Mouse (Mus musculus): ENCODE results near the gene Pard3. TPM values are rescaled to one million over a fixed set of nuclear protein-coding genes. Genes with fewer than 3 reads are reported as not detected.
A peak's percentile ranks its signal among the peaks of the same experiment; 100 is the strongest.

Gene Pard3
- polyA plus RNA-seq, 2 experiments, result 39.1 to 43.3 TPM

DNA sequence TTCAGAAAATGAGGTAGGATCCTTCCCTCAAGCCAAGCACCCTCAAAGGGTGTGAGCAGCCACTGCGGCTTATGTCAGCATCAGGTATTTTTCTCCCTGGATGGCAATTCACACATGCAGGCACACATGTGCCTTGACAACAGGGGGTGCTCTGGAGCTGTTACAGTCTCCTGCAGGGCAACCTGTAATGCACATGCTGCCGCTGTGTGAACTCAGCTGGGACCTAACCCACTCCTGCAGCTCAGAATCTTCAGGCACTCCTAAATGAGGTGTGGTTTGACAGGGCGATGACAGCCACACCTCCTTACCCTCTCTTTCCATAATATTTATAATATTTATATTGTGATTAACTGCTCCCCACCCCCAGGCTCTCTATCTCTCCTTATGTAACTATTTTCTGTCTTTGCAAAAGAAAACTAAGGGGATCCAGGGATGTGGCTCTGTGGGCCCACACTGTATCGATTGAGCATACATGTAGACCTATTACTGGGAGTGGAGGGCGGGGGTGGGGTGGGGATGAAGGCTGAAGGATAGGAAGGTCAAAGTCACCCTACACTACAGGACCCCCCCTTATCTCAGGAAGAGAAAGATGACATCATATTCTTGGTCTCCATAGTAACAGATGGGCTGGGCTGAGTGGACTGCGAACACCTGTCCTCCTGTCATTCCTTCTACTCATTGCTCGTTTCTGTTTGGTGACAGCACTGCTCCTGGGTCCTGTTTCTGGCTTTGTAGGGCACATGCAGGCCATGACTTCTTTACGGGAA is 375.1 kb downstream of the Pard3 start:
- no peak overlapping the region for H3K4me2 ChIP-seq (replicated peaks; ENCODE audit: low read depth, low read length, severe bottlenecking)
- WGBS, result 55% methylated on average over 8 of the region's 8 CpGs
- no peaks in the 10 kb centered on the region for H3K27me3 ChIP-seq (ENCODE audit: control insufficient read depth, insufficient read depth, low read length)
- peak overlapping the region; percentile 65 for H3K27ac ChIP-seq (replicated peaks; ENCODE audit: low read depth, low read length)
- H3K36me3 ChIP-seq (ENCODE audit: control insufficient read depth, insufficient read depth, low read length), result 0 out of 2 replicates have a peak, but pooled peaks cover under 1% of the 10 kb centered on the region
- peak; percentile 49 for DNase-seq (ENCODE audit: low spot score)
- no peak for TF ChIP-seq POLR2A (IDR thresholded peaks at IDR 0.05; ENCODE audit: borderline replicate concordance, extremely low read depth, insufficient read depth, insufficient read length)
- H3K4me1 ChIP-seq (ENCODE audit: control insufficient read depth, insufficient read depth, low read length), result peaks cover 22% of the 10 kb centered on the region
- ATAC-seq (ENCODE audit: low FRiP score, low read depth), result no peak; the same call in none of the 2 replicates
- H3K9me3 ChIP-seq (ENCODE audit: control insufficient read depth, low read length), result no peaks in the 10 kb centered on the region
- no peak overlapping the region for H3K4me3 ChIP-seq (replicated peaks; ENCODE audit: low read length)
- no peak overlapping the region for H3K9ac ChIP-seq (ENCODE audit: low read depth, low read length, severe bottlenecking)

GRCm38 (mm10) chr8:127439392-127440160 is 375.9 kb downstream of the Pard3 start:
- Histone ChIP-seq H3K36me3 (ENCODE audit: control insufficient read depth, insufficient read depth, low read length) (no peaks in the 10 kb centered on the region; the same call in 1 of the 2 replicates), H3K27me3 (ENCODE audit: control insufficient read depth, insufficient read depth, low read length) (no peaks in the 10 kb centered on the region), H3K4me3 (replicated peaks; ENCODE audit: low read length) (no peak overlapping the region), H3K4me2 (replicated peaks; ENCODE audit: low read depth, low read length, severe bottlenecking) (no peak overlapping the region), H3K9me3 (ENCODE audit: control insufficient read depth, low read length) (no peaks in the 10 kb centered on the region), H3K27ac (replicated peaks; ENCODE audit: low read depth, low read length) (peak overlapping the region; percentile 65), H3K4me1 (ENCODE audit: control insufficient read depth, insufficient read depth, low read length) (peaks cover 22% of the 10 kb centered on the region), H3K9ac (ENCODE audit: low read depth, low read length, severe bottlenecking) (no peak overlapping the region)
- WGBS, result 40% methylated on average over 10 of the region's 10 CpGs
- TF ChIP-seq POLR2A (IDR thresholded peaks at IDR 0.05; ENCODE audit: borderline replicate concordance, extremely low read depth, insufficient read depth, insufficient read length), result no peak
- ATAC-seq (ENCODE audit: low FRiP score, low read depth) (peak; percentile 75), DNase-seq (ENCODE audit: low spot score) (peak; percentile 67)

GRCm38 (mm10) chr8:127440161-127440833 is 376.6 kb downstream of the Pard3 start:
- 0 out of 2 replicates have a peak overlapping the region, but pooled peaks have one; percentile 65 for H3K27ac ChIP-seq (replicated peaks; ENCODE audit: low read depth, low read length)
- ATAC-seq (ENCODE audit: low FRiP score, low read depth), result no peak

DNA sequence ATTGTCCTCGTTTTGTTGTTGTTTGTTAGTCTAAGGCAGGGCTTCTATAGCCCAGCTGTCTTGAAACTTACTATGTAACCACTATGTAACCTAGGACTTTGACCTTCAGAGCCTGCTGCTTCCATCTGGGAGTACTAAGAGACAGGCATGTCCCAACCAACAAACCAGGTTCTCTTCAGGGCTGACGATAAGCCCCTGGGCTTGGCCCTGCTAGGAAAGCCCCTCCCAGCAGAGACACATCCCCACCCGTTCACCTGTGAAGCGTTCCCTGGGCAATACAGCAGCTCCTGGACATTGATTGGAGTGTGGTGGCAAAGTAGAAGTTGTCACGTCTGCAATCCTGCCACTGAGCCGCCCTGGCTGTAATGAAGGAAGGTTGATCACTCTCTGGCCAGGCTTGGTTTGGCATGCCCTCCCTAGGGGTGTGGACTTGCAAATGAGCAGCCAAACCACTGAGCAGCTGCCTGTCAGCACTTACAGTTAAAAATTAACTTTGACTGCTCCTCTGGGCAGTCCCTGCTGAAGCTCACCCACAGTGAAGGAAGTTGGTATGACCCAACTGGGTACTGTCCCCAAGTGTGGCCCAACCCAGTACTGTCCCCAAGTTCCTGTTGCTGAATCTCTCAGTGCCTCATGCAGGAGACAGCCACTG is 377.3 kb downstream of the Pard3 start:
- Histone ChIP-seq H3K9ac (ENCODE audit: low read depth, low read length, severe bottlenecking) (no peak overlapping the region), H3K4me1 (ENCODE audit: control insufficient read depth, insufficient read depth, low read length) (peaks cover 22% of the 10 kb centered on the region), H3K36me3 (ENCODE audit: control insufficient read depth, insufficient read depth, low read length) (no peaks in the 10 kb centered on the region; the same call in 1 of the 2 replicates), H3K4me2 (replicated peaks; ENCODE audit: low read depth, low read length, severe bottlenecking) (no peak overlapping the region), H3K27me3 (ENCODE audit: control insufficient read depth, insufficient read depth, low read length) (no peaks in the 10 kb centered on the region), H3K4me3 (replicated peaks; ENCODE audit: low read length) (no peak overlapping the region), H3K27ac (replicated peaks; ENCODE audit: low read depth, low read length) (no peak overlapping the region), H3K9me3 (ENCODE audit: control insufficient read depth, low read length) (no peaks in the 10 kb centered on the region)
- no peak for DNase-seq (ENCODE audit: low spot score)
- 74% methylated on average over 6 of the region's 6 CpGs for WGBS
- no peak for TF ChIP-seq POLR2A (IDR thresholded peaks at IDR 0.05; ENCODE audit: borderline replicate concordance, extremely low read depth, insufficient read depth, insufficient read length)
- no peak for ATAC-seq (ENCODE audit: low FRiP score, low read depth)

More at GRCm38 (mm10) chr8:127440161-127440833, 376.6 kb downstream of the Pard3 start:
- Histone ChIP-seq H3K27me3 (ENCODE audit: control insufficient read depth, insufficient read depth, low read length) (no peaks in the 10 kb centered on the region), H3K4me3 (replicated peaks; ENCODE audit: low read length) (no peak overlapping the region), H3K4me2 (replicated peaks; ENCODE audit: low read depth, low read length, severe bottlenecking) (no peak overlapping the region), H3K4me1 (ENCODE audit: control insufficient read depth, insufficient read depth, low read length) (peaks cover 22% of the 10 kb centered on the region), H3K9me3 (ENCODE audit: control insufficient read depth, low read length) (no peaks in the 10 kb centered on the region), H3K9ac (ENCODE audit: low read depth, low read length, severe bottlenecking) (no peak overlapping the region), H3K36me3 (ENCODE audit: control insufficient read depth, insufficient read depth, low read length) (no peaks in the 10 kb centered on the region; the same call in 1 of the 2 replicates)
- DNase-seq (ENCODE audit: low spot score), result peak; percentile 20
- 75% methylated on average over 9 of the region's 9 CpGs for WGBS
- TF ChIP-seq POLR2A (IDR thresholded peaks at IDR 0.05; ENCODE audit: borderline replicate concordance, extremely low read depth, insufficient read depth, insufficient read length), result no peak
